Mouse (Mus musculus): Measurements from ENCODE around the gene Fat3.

DNA sequence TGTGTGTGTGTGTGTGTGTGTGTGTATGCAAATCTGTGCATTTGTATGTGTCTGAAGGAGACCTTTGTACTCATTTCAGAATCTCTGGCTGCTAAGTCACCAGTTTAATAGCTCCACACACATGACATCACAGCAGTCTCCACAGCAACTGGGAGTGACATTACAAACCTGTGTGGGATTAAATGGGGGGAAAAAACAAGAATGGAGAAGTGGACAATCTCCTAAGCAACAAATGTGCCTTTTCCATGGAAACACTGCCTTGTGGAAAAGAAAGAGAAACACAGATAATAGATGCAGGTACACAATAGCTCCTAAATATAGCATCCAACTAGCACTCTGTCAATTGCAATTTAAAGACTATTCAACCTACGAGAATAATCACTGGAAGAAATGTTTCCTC, 353.4 kb downstream of the Fat3 start:
- TF ChIP-seq CTCF (IDR thresholded peaks at IDR 0.05; ENCODE audit: borderline replicate concordance, control insufficient read depth, extremely low read depth, insufficient read depth, low read length, poor library complexity) (no peak), POLR2A (IDR thresholded peaks at IDR 0.05; ENCODE audit: control insufficient read depth, extremely low read depth, insufficient read depth, low read length, poor library complexity) (no peak)

Measured in thymus, adult 2 months (tissue).